Mouse (Mus musculus): ENCODE measurements around the gene Rab27a.
"Not testable (repeated sequence)": the region's sequence is repeated elsewhere in the genome, so short reads cannot be mapped to it uniquely, and the experiment has no call there.

The Rab27a gene

GRCm38 (mm10) chr9:73090121-73090520 is 45.5 kb downstream of the Rab27a start:
- DNase-seq (ENCODE audit: low read depth): peak; percentile 51

GRCm38 (mm10) chr9:73091747-73092146 is 47.1 kb downstream of the Rab27a start:
- DNase-seq (ENCODE audit: low read depth): peak; percentile 85

GRCm38 (mm10) chr9:73094580-73094979 is 49.9 kb downstream of the Rab27a start:
- DNase-seq (ENCODE audit: low read depth): no peak

- DNase-seq (ENCODE audit: low read depth): no peak
Observed at GRCm38 (mm10) chr9:73097898-73098297, 53.2 kb downstream of the Rab27a start.

- DNase-seq (ENCODE audit: low read depth): no peak
Observed at GRCm38 (mm10) chr9:73101536-73101935, 56.9 kb downstream of the Rab27a start, which contains the start of gene Khdc3. Khdc3 (plus strand) TSS chr9:73101836.

GRCm38 (mm10) chr9:73102181-73102580 is 57.5 kb downstream of the Rab27a start, which contains the start of gene Gm20509:
Gm20509 (plus strand) TSS chr9:73102470.
- DNase-seq (ENCODE audit: low read depth): no peak

GRCm38 (mm10) chr9:73103159-73103879 is 58.7 kb downstream of the Rab27a start:
- DNase-seq (ENCODE audit: low read depth): no peak

GRCm38 (mm10) chr9:73103880-73104198 is 59.2 kb downstream of the Rab27a start:
- DNase-seq (ENCODE audit: low read depth): no peak

GRCm38 (mm10) chr9:73105141-73105540 is 60.5 kb downstream of the Rab27a start:
- no peak for DNase-seq (ENCODE audit: low read depth)

- no peak for DNase-seq (ENCODE audit: low read depth)
Observed at GRCm38 (mm10) chr9:73105771-73106170, 61.1 kb downstream of the Rab27a start.

- DNase-seq (ENCODE audit: low read depth): peak; percentile 92
Observed at GRCm38 (mm10) chr9:73112919-73113906, 68.6 kb downstream of the Rab27a start, which contains the start of gene Rsl24d1. Rsl24d1 (plus strand) TSS chr9:73113426.

GRCm38 (mm10) chr9:73116704-73117103 is 72.0 kb downstream of the Rab27a start:
- not testable (repeated sequence) for DNase-seq (ENCODE audit: low read depth)

- no peak for DNase-seq (ENCODE audit: low read depth)
Observed at GRCm38 (mm10) chr9:73118012-73118411, 73.4 kb downstream of the Rab27a start.

- DNase-seq (ENCODE audit: low read depth): peak; percentile 59
Observed at GRCm38 (mm10) chr9:73121735-73122134, 77.1 kb downstream of the Rab27a start.

- DNase-seq (ENCODE audit: low read depth): no peak
Observed at GRCm38 (mm10) chr9:73125043-73125570, 80.5 kb downstream of the Rab27a start.

- no peak for DNase-seq (ENCODE audit: low read depth)
Observed at GRCm38 (mm10) chr9:73127457-73127856, 82.8 kb downstream of the Rab27a start.

- DNase-seq (ENCODE audit: low read depth): no peak
Observed at GRCm38 (mm10) chr9:73129875-73130274, 85.2 kb downstream of the Rab27a start.

- no peak for DNase-seq (ENCODE audit: low read depth)
Observed at GRCm38 (mm10) chr9:73130529-73130928, 85.9 kb downstream of the Rab27a start.

- DNase-seq (ENCODE audit: low read depth): no peak
Observed at GRCm38 (mm10) chr9:73137341-73137886, 92.8 kb downstream of the Rab27a start.

Data from induced T-regulatory cell, adult 2 months (primary cell).